Mouse (Mus musculus): ENCODE results near the gene Uqcc3.
"Not testable (repeated sequence)": the region's sequence is repeated elsewhere in the genome, so short reads cannot be mapped to it uniquely, and the experiment has no call there.

Uqcc3 gene

DNA sequence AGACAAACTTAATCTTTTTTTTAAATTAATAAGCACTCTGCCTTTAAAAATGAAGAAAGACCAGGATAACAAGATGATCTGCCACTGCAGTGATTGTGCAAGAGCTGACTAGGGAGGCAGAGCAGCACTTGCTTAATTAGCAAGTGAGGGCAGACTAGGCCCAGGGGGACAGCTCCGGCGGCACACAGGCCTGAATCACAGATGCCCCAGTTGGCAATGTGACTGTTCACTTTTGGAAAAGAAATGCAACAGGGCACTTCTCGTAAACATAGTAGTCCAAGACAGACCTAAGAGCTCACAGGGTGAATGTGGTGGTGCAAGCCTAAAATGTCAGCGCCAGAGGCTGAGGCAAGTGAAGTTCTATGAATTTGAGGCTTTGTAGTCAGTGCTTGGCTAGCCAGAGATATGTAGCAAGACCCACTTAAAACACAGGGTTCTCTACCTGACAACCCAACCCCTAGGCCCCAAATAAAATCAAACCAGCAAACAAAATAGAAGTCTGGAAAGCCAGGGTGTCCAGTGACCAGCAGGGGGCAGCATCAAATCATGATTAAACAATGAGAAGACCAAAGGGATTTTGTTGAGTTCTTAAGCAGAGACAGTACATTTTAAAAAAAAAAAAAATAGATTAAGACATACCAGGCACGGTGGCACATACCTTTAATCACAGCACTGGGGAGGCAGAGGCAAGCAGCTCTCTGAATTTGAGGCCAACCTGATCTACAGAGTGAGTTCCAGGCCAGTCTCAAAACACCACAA is 36.2 kb downstream of the Uqcc3 start:
- no peaks in the 10 kb centered on the region for H3K27me3 ChIP-seq (ENCODE audit: control insufficient read depth, insufficient read depth, low read length, poor library complexity, severe bottlenecking)
- peaks cover 2% of the 10 kb centered on the region for H3K36me3 ChIP-seq (ENCODE audit: control insufficient read depth, insufficient read depth, low read length, poor library complexity, severe bottlenecking)
- peak; percentile 86 for DNase-seq (ENCODE audit: low read depth, low spot score)

DNA sequence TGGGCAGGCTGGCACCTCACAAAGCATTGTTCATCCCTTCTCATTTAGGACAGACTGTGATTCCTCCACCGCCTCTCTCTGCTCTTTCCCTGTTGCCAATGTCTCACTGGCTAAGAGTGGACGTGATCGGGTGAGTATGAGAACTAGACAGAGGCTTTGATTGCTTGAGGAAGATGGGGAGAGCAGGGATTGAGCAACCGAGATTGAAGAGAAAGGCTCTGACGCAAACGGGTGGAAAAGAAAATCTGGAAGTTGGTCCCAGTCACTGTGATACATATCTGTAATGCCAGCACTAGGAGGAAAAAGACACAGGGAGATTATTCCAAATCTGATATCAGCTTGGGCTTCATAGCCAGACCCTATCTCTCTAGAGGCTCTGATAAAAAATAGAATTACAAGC is 37.8 kb downstream of the Uqcc3 start:
- H3K36me3 ChIP-seq (ENCODE audit: control insufficient read depth, insufficient read depth, low read length, poor library complexity, severe bottlenecking), result peaks cover 2% of the 10 kb centered on the region; the same call in 1 of the 2 replicates
- no peak for DNase-seq (ENCODE audit: low read depth, low spot score)
- H3K27me3 ChIP-seq (ENCODE audit: control insufficient read depth, insufficient read depth, low read length, poor library complexity, severe bottlenecking), result no peaks in the 10 kb centered on the region

DNA sequence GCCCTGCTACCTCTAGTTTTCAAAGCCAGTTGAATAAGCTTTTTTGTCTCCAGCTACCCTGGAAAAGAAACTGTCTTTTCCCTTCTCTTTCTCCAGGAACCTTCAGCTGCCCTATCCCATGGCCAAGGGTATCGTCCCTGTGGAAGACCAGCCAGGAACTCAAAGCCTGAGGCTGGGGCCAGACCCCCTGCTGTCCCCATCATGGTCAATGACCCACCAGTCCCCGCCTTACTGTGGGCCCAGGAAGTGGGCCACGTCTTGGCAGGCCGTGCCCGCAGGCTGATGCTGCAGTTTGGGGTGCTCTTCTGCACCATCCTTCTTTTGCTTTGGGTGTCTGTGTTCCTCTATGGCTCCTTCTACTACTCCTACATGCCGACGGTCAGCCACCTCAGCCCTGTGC is 39.7 kb downstream of the Uqcc3 start:
- Histone ChIP-seq H3K36me3 (ENCODE audit: control insufficient read depth, insufficient read depth, low read length, poor library complexity, severe bottlenecking) (0 out of 2 replicates have a peak, but pooled peaks cover 2% of the 10 kb centered on the region), H3K27me3 (ENCODE audit: control insufficient read depth, insufficient read depth, low read length, poor library complexity, severe bottlenecking) (no peaks in the 10 kb centered on the region)
- no peak for DNase-seq (ENCODE audit: low read depth, low spot score)

DNA sequence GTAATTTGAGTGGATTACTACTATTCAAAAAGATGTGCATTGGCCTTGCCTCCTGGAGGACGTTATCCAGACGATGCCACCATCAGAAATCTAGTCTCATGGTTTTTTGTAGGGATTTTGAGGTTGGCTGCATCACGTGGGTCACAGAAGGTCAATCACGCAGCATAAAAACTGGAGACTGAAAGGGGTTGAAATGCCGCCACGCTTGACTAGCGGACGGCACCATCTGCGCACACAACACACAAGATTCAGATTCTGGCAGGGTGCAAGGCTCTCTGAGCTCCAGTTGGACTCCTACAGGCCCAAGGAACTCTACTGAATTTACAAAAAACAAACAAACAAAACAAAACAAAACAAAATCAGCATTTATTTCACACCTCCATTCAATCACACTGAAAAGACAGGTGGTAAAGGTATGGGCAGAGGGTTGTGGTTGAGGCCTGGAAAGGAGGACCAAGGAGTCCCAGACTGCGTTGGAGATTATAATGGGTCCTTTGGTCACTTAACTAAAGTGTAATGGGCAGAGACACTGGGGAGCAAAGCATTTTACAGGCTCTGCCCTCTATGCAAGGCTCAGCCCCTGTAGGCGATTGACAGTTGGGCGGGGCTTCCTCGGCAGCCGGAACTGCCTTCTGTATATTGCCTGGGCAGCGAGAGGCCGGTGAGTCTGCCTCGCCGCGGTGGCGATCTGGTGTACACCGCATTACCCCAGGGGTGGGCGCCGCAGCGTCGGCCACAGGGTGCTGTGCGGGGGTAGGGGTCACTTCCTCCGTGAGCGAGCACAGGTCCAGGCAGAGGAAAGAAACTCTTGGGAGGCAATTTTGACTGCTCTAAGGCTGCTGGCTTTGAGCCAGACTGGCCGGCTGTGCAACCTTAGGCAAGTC is 40.6 kb downstream of the Uqcc3 start:
- peak; percentile 65 for DNase-seq (ENCODE audit: low read depth, low spot score)

DNA sequence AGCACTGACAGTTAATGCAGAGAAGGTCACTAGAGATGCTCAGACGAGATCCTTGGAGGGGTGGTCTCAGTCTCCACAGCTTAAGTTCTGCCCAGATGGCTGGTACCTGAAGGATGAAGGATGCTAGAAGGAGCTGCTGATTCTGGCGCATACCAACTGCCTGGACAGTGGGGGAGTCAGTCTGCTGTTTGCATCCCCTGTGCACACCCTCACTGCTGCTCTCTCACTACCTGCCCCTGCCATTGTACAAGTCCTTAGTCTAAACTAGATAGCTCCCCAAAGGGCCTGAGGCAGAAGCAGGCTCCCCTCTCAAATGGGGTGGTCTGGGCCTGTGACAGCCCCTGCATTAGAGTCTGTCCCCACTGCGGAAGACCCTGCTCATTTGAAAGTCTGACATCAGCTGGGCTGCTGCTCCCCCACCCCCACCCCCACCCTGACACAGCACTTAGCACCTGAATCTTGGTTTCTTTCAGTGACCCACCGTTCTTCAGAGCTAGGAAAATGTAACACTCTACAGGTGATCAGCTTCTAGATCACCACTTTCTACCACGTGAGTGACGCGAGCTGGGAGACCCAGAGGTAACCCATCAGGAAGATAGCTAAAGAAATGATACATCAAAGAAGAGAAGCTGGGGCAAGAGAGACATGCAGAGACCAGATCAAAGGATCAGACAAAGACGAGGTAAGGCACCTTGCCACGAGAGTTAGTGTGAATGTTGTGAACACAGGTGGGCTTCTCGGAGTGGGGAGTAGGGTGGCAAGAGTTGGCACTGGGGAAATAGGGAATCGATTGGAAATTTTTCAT is 41.4 kb downstream of the Uqcc3 start, which contains the start of gene Gng3:
Gng3 (minus strand) TSS at position 92 of the 805 bp plus-strand sequence.
- H3K27me3 ChIP-seq (ENCODE audit: control insufficient read depth, insufficient read depth, low read length, poor library complexity, severe bottlenecking), result no peaks in the 10 kb centered on the region
- H3K36me3 ChIP-seq (ENCODE audit: control insufficient read depth, insufficient read depth, low read length, poor library complexity, severe bottlenecking), result peaks cover 5% of the 10 kb centered on the region; the same call in 1 of the 2 replicates
- DNase-seq (ENCODE audit: low read depth, low spot score), result no peak

More for the DNA sequence above, 40.6 kb downstream of the Uqcc3 start:
- 0 out of 2 replicates have a peak, but pooled peaks cover 2% of the 10 kb centered on the region for H3K36me3 ChIP-seq (ENCODE audit: control insufficient read depth, insufficient read depth, low read length, poor library complexity, severe bottlenecking)
- no peaks in the 10 kb centered on the region for H3K27me3 ChIP-seq (ENCODE audit: control insufficient read depth, insufficient read depth, low read length, poor library complexity, severe bottlenecking)

DNA sequence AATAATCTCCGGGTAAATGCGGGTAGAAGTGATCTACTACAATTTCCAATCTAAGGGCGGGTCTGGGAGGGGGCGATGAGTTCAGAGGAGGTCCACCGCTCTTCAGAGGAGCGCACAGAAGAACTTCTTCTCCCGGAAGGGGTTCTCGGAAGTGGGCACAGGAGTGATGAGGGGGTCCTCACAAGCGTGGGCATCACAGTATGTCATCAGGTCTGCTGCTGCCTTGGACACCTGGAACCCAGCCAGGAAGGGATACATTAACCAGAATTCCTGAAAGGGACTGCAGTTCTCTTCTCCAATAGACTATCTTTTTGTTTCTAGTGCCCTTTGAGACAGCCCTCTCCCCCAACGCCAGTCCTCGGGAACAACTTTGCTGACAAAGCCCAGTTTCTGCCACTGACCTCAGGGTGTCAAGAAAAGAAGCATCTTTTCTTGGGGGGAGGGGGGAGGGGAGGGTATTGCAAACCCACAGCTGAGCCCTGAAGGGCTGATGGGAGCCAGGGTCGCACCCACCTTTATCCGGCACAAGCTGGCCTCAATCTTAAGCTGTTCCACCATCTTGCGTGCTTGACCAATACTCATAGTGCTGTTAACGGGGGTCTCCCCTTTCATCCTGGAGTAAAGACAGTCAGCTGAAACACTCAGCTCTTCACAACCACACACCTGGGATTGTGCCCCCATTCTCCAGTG is 42.5 kb downstream of the Uqcc3 start:
- peak; percentile 16 for DNase-seq (ENCODE audit: low read depth, low spot score)
- H3K36me3 ChIP-seq (ENCODE audit: control insufficient read depth, insufficient read depth, low read length, poor library complexity, severe bottlenecking), result peaks cover 5% of the 10 kb centered on the region; the same call in 1 of the 2 replicates
- no peaks in the 10 kb centered on the region for H3K27me3 ChIP-seq (ENCODE audit: control insufficient read depth, insufficient read depth, low read length, poor library complexity, severe bottlenecking)

DNA sequence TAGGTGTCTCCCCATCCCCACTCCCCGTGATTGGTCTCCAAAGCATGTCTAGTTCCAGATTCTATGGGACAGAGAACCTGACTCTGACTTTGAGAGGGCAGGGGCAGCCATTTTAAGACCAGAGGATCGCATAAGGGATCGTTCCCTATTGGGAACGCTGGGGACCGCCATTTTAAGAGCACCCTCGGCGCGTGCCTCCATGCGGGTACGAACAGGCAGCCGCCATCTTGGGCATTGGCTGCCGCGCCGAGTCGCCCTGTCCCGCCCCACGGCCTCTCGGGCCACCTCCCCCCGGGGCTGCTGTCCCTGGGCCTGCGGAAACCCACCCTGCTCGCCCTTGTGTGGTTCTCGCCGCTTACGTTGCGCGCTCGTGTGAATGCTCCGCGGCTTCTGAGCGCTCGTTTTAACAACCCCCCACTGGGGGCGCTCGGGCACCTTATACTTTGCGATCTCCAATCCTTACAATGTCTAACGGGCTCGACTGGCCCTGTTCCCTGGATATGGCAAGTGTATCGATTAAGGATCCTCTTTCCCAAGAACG is 43.4 kb downstream of the Uqcc3 start, which contains the start of gene Bscl2:
Bscl2 (plus strand) TSS at position 217 of the 541 bp plus-strand sequence.
- DNase-seq (ENCODE audit: low read depth, low spot score), result peak; percentile 81
- Histone ChIP-seq H3K27me3 (ENCODE audit: control insufficient read depth, insufficient read depth, low read length, poor library complexity, severe bottlenecking) (no peaks in the 10 kb centered on the region), H3K36me3 (ENCODE audit: control insufficient read depth, insufficient read depth, low read length, poor library complexity, severe bottlenecking) (peaks cover 7% of the 10 kb centered on the region; the same call in 1 of the 2 replicates)

DNA sequence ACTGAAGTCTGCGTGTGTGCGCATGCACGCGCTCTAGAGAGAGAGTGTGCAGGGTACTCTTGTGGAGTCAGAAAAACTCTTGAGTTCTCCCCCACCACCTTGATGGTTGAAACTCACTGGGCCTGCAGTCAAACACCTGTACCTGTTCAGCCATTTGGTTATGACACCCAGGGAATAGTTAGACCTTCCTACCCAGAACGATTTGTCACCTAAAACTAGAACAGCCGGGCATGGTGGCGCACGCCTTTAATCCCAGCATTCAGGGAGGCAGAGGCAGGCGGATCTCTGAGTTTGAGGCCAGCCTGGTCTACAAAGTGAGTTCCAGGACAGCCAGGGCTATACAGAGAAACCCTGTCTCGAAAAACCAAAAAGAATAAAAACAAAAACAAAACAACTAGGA is 44.4 kb downstream of the Uqcc3 start:
- not testable (repeated sequence) for DNase-seq (ENCODE audit: low read depth, low spot score); H3K27me3 ChIP-seq (ENCODE audit: control insufficient read depth, insufficient read depth, low read length, poor library complexity, severe bottlenecking)
- H3K36me3 ChIP-seq (ENCODE audit: control insufficient read depth, insufficient read depth, low read length, poor library complexity, severe bottlenecking), result peaks cover 12% of the 10 kb centered on the region; the same call in 1 of the 2 replicates

DNA sequence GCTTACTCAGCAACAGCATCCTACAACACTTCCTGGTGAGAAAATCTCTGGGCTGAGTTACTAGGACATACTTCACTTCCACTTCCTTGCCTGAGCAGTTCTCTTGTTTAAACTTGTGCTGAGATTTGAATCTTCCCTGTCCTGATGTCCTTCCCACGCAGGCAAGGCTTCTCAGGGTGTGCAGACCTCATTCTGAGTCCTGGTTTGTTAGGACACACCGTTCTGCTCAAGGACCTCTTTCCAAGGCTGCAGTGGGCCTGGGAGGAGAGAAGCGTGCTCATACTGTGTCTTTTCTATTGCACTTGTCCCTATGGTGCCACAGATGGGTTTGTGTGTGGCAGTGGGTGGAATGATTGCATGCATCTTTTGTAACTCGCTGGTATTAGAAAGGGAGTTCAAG is 47.8 kb downstream of the Uqcc3 start:
- no peaks in the 10 kb centered on the region for H3K27me3 ChIP-seq (ENCODE audit: control insufficient read depth, insufficient read depth, low read length, poor library complexity, severe bottlenecking)
- DNase-seq (ENCODE audit: low read depth, low spot score), result no peak
- peaks cover 29% of the 10 kb centered on the region for H3K36me3 ChIP-seq (ENCODE audit: control insufficient read depth, insufficient read depth, low read length, poor library complexity, severe bottlenecking)

DNA sequence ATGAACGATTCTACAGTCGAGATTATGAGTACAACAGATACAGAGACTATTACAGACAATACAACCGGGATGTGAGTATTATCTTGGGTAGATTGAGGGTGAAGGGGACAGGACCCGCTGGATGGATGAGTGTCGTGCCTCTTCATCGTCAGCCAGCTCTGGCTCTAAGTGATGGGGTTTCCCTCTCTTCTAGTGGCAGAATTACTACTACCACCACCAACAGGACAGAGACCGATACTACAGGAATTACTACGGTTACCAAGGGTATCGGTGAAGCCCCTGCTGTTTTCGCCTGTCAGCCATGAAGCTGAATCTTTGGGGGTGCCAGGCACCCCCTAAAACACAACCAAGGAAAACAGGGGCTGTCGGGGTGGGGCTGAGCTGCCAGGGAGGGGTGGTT is 49.5 kb downstream of the Uqcc3 start:
- no peaks in the 10 kb centered on the region for H3K27me3 ChIP-seq (ENCODE audit: control insufficient read depth, insufficient read depth, low read length, poor library complexity, severe bottlenecking)
- peaks cover 36% of the 10 kb centered on the region for H3K36me3 ChIP-seq (ENCODE audit: control insufficient read depth, insufficient read depth, low read length, poor library complexity, severe bottlenecking)

DNA sequence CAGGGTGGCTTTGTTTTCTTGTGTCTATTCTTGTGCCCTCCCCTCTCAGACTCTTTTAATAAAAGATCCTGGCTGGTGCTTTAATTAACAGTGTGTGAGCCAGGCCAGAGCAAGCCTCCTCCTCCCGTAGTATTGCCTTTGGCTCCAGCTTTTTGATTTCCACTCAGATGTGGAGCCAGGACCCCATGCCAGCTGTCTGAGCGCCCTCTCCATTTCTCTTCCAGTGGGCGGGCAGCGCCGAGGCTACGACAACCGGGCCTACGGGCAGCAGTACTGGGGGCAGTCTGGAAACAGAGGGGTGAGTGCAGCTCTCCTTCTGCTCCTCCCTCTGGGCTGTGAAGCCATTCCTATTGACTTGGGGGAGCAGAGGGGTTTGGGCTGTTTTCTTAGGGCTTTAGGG is 50.1 kb downstream of the Uqcc3 start:
- H3K27me3 ChIP-seq (ENCODE audit: control insufficient read depth, insufficient read depth, low read length, poor library complexity, severe bottlenecking), result no peaks in the 10 kb centered on the region

More for the DNA sequence above, 49.5 kb downstream of the Uqcc3 start:
- DNase-seq (ENCODE audit: low read depth, low spot score), result no peak

More for the DNA sequence above, 50.1 kb downstream of the Uqcc3 start:
- peaks cover 39% of the 10 kb centered on the region for H3K36me3 ChIP-seq (ENCODE audit: control insufficient read depth, insufficient read depth, low read length, poor library complexity, severe bottlenecking)
- DNase-seq (ENCODE audit: low read depth, low spot score), result no peak
